Mouse (Mus musculus): ENCODE measurements at regions not wholly inside any gene's neighbourhood (a gene's known extent, or its start where the extent isn't known, plus 50 kb on each side); places are given as distances from the start of the nearest gene placed in this dataset.

- no peak for DNase-seq (ENCODE audit: low spot score)
- Histone ChIP-seq H3K4me3 (no peak overlapping the region), H3K36me3 (no peaks in the 10 kb centered on the region), H3K4me1 (no peaks in the 10 kb centered on the region), H3K27ac (replicated peaks) (no peak overlapping the region), H3K27me3 (ENCODE audit: low read depth, poor library complexity, severe bottlenecking) (peaks cover 51% of the 10 kb centered on the region), H3K9me3 (replicated peaks) (no peaks in the 10 kb centered on the region)
- 93% methylated on average over 12 of the region's 12 CpGs for WGBS
Observed at GRCm38 (mm10) chrX:12344805-12345555, 184.8 kb upstream of the Bcor start.

- peaks cover 50% of the 10 kb centered on the region for H3K27me3 ChIP-seq (ENCODE audit: low read depth, poor library complexity, severe bottlenecking)
- no peaks in the 10 kb centered on the region for H3K9me3 ChIP-seq (replicated peaks)
- H3K4me1 ChIP-seq, result no peaks in the 10 kb centered on the region
- H3K36me3 ChIP-seq, result no peaks in the 10 kb centered on the region
- no peak overlapping the region for H3K4me3 ChIP-seq
- WGBS, result 75% methylated on average over 3 of the region's 3 CpGs
- no peak for DNase-seq (ENCODE audit: low spot score)
- H3K27ac ChIP-seq (replicated peaks), result no peak overlapping the region
Observed at GRCm38 (mm10) chrX:12346856-12347255, 186.7 kb upstream of the Bcor start.

- Histone ChIP-seq H3K27me3 (ENCODE audit: low read depth, poor library complexity, severe bottlenecking) (peaks cover 52% of the 10 kb centered on the region), H3K4me1 (no peaks in the 10 kb centered on the region), H3K9me3 (replicated peaks) (no peaks in the 10 kb centered on the region), H3K27ac (replicated peaks) (no peak overlapping the region), H3K4me3 (no peak overlapping the region), H3K36me3 (no peaks in the 10 kb centered on the region)
- 52% methylated on average over 8 of the region's 8 CpGs for WGBS
- DNase-seq (ENCODE audit: low spot score), result no peak
Observed at GRCm38 (mm10) chrX:12348117-12348516, 188.0 kb upstream of the Bcor start.

- 87% methylated on average over 2 of the region's 2 CpGs for WGBS
- Histone ChIP-seq H3K9me3 (replicated peaks) (no peaks in the 10 kb centered on the region), H3K27me3 (ENCODE audit: low read depth, poor library complexity, severe bottlenecking) (peaks cover 91% of the 10 kb centered on the region), H3K4me3 (no peak overlapping the region), H3K36me3 (no peaks in the 10 kb centered on the region), H3K27ac (replicated peaks) (no peak overlapping the region), H3K4me1 (peaks cover 10% of the 10 kb centered on the region; the same call in 1 of the 2 replicates)
- no peak for DNase-seq (ENCODE audit: low spot score)
Observed at GRCm38 (mm10) chrX:12354875-12355274, 194.7 kb upstream of the Bcor start.

GRCm38 (mm10) chrX:12358026-12358425, 197.9 kb upstream of the Bcor start:
- H3K27me3 ChIP-seq (ENCODE audit: low read depth, poor library complexity, severe bottlenecking), result peaks cover 92% of the 10 kb centered on the region

GRCm38 (mm10) chrX:12365582-12366323, 205.6 kb upstream of the Bcor start:
- H3K27me3 ChIP-seq (ENCODE audit: low read depth, poor library complexity, severe bottlenecking), result peaks cover 83% of the 10 kb centered on the region
- H3K36me3 ChIP-seq, result no peaks in the 10 kb centered on the region
- WGBS, result 85% methylated on average over 12 of the region's 12 CpGs
- H3K4me3 ChIP-seq, result no peak overlapping the region
- no peak overlapping the region for H3K27ac ChIP-seq (replicated peaks)
- H3K9me3 ChIP-seq (replicated peaks), result no peaks in the 10 kb centered on the region
- DNase-seq (ENCODE audit: low spot score), result no peak
- no peaks in the 10 kb centered on the region for H3K4me1 ChIP-seq

More at GRCm38 (mm10) chrX:12358026-12358425, 197.9 kb upstream of the Bcor start:
- H3K27ac ChIP-seq (replicated peaks), result no peak overlapping the region
- no peaks in the 10 kb centered on the region for H3K36me3 ChIP-seq
- DNase-seq (ENCODE audit: low spot score), result no peak
- H3K9me3 ChIP-seq (replicated peaks), result no peaks in the 10 kb centered on the region
- peaks cover 10% of the 10 kb centered on the region; the same call in 1 of the 2 replicates for H3K4me1 ChIP-seq
- WGBS, result 60% methylated on average over 1 of the region's 1 CpGs
- H3K4me3 ChIP-seq, result no peak overlapping the region

- Histone ChIP-seq H3K9me3 (replicated peaks) (no peaks in the 10 kb centered on the region), H3K27me3 (ENCODE audit: low read depth, poor library complexity, severe bottlenecking) (peaks cover 84% of the 10 kb centered on the region), H3K27ac (replicated peaks) (no peak overlapping the region), H3K36me3 (no peaks in the 10 kb centered on the region), H3K4me1 (no peaks in the 10 kb centered on the region), H3K4me3 (no peak overlapping the region)
- WGBS, result 89% methylated on average over 6 of the region's 6 CpGs
- DNase-seq (ENCODE audit: low spot score), result no peak
Observed at GRCm38 (mm10) chrX:12366801-12367200, 206.6 kb upstream of the Bcor start.

GRCm38 (mm10) chrX:12373670-12374069, 213.5 kb upstream of the Bcor start:
- Histone ChIP-seq H3K27me3 (ENCODE audit: low read depth, poor library complexity, severe bottlenecking) (peaks cover 92% of the 10 kb centered on the region), H3K27ac (replicated peaks) (no peak overlapping the region), H3K36me3 (no peaks in the 10 kb centered on the region), H3K4me1 (no peaks in the 10 kb centered on the region), H3K9me3 (replicated peaks) (no peaks in the 10 kb centered on the region), H3K4me3 (no peak overlapping the region)
- DNase-seq (ENCODE audit: low spot score), result no peak
- 81% methylated on average over 6 of the region's 6 CpGs for WGBS

- 45% methylated on average over 1 of the region's 1 CpGs for whole genome bisulfite sequencing
- Histone ChIP-seq H3K27ac (replicated peaks) (no peak overlapping the region), H3K9me3 (replicated peaks) (no peaks in the 10 kb centered on the region), H3K36me3 (no peaks in the 10 kb centered on the region), H3K4me3 (no peak overlapping the region), H3K4me1 (no peaks in the 10 kb centered on the region), H3K27me3 (ENCODE audit: low read depth, poor library complexity, severe bottlenecking) (peaks cover 95% of the 10 kb centered on the region)
- no peak for DNase-seq (ENCODE audit: low spot score)
Observed at GRCm38 (mm10) chrX:12375796-12376195, 211.8 kb upstream of the Atp6ap2 start.

GRCm38 (mm10) chrX:12376238-12376980, 211.2 kb upstream of the Atp6ap2 start:
- H3K4me1 ChIP-seq, result no peaks in the 10 kb centered on the region
- WGBS, result 79% methylated on average over 6 of the region's 6 CpGs
- no peaks in the 10 kb centered on the region for H3K36me3 ChIP-seq
- no peak overlapping the region for H3K27ac ChIP-seq (replicated peaks)
- no peaks in the 10 kb centered on the region for H3K9me3 ChIP-seq (replicated peaks)
- H3K4me3 ChIP-seq, result no peak overlapping the region
- no peak for DNase-seq (ENCODE audit: low spot score)
- peaks cover 95% of the 10 kb centered on the region for H3K27me3 ChIP-seq (ENCODE audit: low read depth, poor library complexity, severe bottlenecking)

- 88% methylated on average over 7 of the region's 7 CpGs for WGBS
- no peaks in the 10 kb centered on the region for H3K4me1 ChIP-seq
- peaks cover 95% of the 10 kb centered on the region for H3K27me3 ChIP-seq (ENCODE audit: low read depth, poor library complexity, severe bottlenecking)
- no peak overlapping the region for H3K4me3 ChIP-seq
- no peak overlapping the region for H3K27ac ChIP-seq (replicated peaks)
- no peaks in the 10 kb centered on the region for H3K36me3 ChIP-seq
- DNase-seq (ENCODE audit: low spot score), result no peak
- H3K9me3 ChIP-seq (replicated peaks), result no peaks in the 10 kb centered on the region
Observed at GRCm38 (mm10) chrX:12377441-12377840, 210.2 kb upstream of the Atp6ap2 start.

GRCm38 (mm10) chrX:12392145-12392825, 195.3 kb upstream of the Atp6ap2 start:
- DNase-seq (ENCODE audit: low spot score), result peak; percentile 12
- Histone ChIP-seq H3K27me3 (ENCODE audit: low read depth, poor library complexity, severe bottlenecking) (peaks cover 27% of the 10 kb centered on the region), H3K4me3 (no peak overlapping the region), H3K27ac (replicated peaks) (0 out of 2 replicates have a peak overlapping the region, but pooled peaks have one; percentile 17), H3K4me1 (peaks cover 13% of the 10 kb centered on the region), H3K9me3 (replicated peaks) (no peaks in the 10 kb centered on the region), H3K36me3 (no peaks in the 10 kb centered on the region)
- WGBS, result 81% methylated on average over 7 of the region's 7 CpGs
